Mouse (Mus musculus) myocyte (in vitro differentiated cells): ENCODE data around the gene Epb41.

Experiments
- MYOD1 ChIP-seq, 3 experiments: IDR thresholded peaks; one replicate each; pipeline ENCODE4 v1.6.1; 2011; ENCODE audit warnings: control low read depth in 2 of 3, low read depth in 2 of 3, mild to moderate bottlenecking in 2 of 3, moderate library complexity in 1 of 3; ENCODE audit not compliant: insufficient read length in 2 of 3, control insufficient read depth in 1 of 3
- MYOG ChIP-seq, 3 experiments: IDR thresholded peaks; one replicate each; pipeline ENCODE4 v1.6.1; 2011; ENCODE audit warnings: control low read depth in 2 of 3, low read depth in 2 of 3, mild to moderate bottlenecking in 2 of 3; ENCODE audit not compliant: insufficient read length in 2 of 3, control insufficient read depth in 1 of 3, insufficient read depth in 1 of 3
- POLR2A ChIP-seq: IDR thresholded peaks from one replicate; pipeline ENCODE4 v1.6.1; 2011; ENCODE audit warnings: low read depth, mild to moderate bottlenecking, control low read depth, moderate library complexity; ENCODE audit not compliant: insufficient read length
- POLR2AphosphoS2 ChIP-seq: IDR thresholded peaks from one replicate; pipeline ENCODE4 v1.6.1; 2011; ENCODE audit warnings: low read depth, control low read depth; ENCODE audit not compliant: insufficient read length
- SRF ChIP-seq: IDR thresholded peaks from one replicate; pipeline ENCODE4 v1.6.1; 2011; ENCODE audit warnings: low read depth; ENCODE audit not compliant: control insufficient read depth, insufficient read length
- TCF3 ChIP-seq: IDR thresholded peaks from one replicate; pipeline ENCODE4 v1.6.1; 2011; ENCODE audit warnings: low read depth, control low read depth; ENCODE audit not compliant: insufficient read length

DNA sequence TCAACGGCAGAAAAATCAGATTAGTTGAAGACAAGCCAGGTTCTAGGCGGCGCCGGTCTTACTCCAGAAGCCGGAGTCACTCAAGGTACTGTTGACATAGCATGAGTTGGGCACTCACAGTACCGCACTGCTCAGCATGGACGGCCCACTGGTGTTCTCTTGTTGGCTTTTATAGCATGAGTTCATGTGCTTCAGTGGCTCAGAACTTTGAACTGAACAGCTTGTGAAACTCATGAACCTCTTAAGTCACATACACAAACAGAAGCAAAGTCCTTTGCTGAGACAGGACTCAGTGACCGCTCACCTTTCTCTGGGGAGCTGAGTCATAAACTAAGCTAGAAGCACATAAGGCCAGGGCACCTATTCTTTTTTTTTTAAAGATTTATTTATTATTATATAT, 177.3 kb downstream of the Epb41 start:
- TF ChIP-seq POLR2A: no peak
- TF ChIP-seq POLR2AphosphoS2: no peak
- TF ChIP-seq MYOG (IDR thresholded peaks at IDR 0.05; ENCODE audit: control insufficient read depth in 1 of 3, insufficient read depth in 1 of 3, insufficient read length in 2 of 3, low read depth in 2 of 3): no peak
- TF ChIP-seq TCF3: no peak
- TF ChIP-seq MYOD1 (IDR thresholded peaks at IDR 0.05; ENCODE audit: control insufficient read depth in 1 of 3, insufficient read length in 2 of 3, low read depth in 2 of 3): no peak
- no peak for TF ChIP-seq SRF
